Mouse (Mus musculus): ENCODE data around the gene Maz. TPM values are rescaled to one million over a fixed set of nuclear protein-coding genes. Genes with fewer than 3 reads are reported as not detected.

The Maz gene
- 33.1 TPM for polyA plus RNA-seq (2014; fragmentation: Illumina TruSeq; extraction: RNeasy Lipid Tissue Mini Kit (QIAGEN cat#74804))

GRCm38 (mm10) chr7:127026984-127027726 is at the start of gene Maz:
Gene Maz (minus strand): TSS chr7:127027037.

DNA sequence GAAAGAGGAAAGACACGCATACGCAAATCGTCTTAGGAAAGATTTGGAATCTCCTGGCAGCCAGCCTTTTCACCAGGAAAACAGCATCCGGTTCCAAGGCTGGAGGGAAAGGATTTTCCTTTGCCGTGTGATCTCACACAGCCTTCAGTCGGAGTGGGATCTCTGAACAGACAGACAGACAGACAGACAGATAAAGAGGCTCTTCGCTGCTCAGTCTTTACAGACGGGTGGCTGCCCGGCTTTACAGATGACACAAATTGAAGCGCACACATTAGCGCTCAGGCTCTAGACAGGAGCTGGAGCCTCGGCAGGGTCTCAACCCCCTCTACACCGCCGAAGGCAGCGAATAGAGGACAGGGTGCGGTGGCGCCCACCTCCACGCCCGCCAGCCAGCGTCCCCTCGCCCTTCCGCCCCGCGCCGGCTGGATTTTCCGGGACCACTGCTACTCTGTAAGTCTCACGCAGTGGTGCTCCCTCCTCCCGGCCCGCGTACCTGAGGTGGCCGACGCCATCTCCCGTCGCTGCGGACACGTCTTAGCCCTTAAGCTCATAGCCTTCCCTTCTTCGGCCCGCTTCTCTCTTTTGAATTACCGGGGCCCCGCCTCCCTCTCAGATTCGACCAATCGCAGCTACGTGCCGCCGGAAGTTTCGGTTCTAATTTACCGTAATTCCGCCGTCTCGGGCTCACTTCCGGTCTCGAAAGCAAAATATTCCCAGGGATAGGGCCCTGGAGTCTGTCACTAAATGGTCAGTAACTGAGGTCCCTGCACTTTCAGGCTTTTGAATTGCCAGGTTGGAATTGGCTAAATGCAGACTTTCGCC is 15.2 kb upstream of the Maz start, which contains the start of gene Kif22:
Gene Kif22 (minus strand): TSS at position 621 of the 822 bp plus-strand sequence.

GRCm38 (mm10) chr7:127020901-127021562 is 5.8 kb downstream of the Maz start, which contains the start of the genes Gm42742 and Prrt2:
Gene Gm42742 (minus strand): TSS chr7:127021097.
Gene Prrt2 (minus strand): TSS chr7:127021211.

GRCm38 (mm10) chr7:127016971-127017949 is 9.6 kb downstream of the Maz start, which contains the start of gene Pagr1a:
Gene Pagr1a (minus strand): TSS chr7:127017352.

GRCm38 (mm10) chr7:127016481-127016485 is 10.6 kb downstream of the Maz start, which contains the start of gene Pagr1b:
Gene Pagr1b (minus strand): TSS chr7:127016484.

GRCm38 (mm10) chr7:127014320-127014719 is 12.5 kb downstream of the Maz start, which contains the start of gene Mvp:
Gene Mvp (minus strand): TSS chr7:127014621.

DNA sequence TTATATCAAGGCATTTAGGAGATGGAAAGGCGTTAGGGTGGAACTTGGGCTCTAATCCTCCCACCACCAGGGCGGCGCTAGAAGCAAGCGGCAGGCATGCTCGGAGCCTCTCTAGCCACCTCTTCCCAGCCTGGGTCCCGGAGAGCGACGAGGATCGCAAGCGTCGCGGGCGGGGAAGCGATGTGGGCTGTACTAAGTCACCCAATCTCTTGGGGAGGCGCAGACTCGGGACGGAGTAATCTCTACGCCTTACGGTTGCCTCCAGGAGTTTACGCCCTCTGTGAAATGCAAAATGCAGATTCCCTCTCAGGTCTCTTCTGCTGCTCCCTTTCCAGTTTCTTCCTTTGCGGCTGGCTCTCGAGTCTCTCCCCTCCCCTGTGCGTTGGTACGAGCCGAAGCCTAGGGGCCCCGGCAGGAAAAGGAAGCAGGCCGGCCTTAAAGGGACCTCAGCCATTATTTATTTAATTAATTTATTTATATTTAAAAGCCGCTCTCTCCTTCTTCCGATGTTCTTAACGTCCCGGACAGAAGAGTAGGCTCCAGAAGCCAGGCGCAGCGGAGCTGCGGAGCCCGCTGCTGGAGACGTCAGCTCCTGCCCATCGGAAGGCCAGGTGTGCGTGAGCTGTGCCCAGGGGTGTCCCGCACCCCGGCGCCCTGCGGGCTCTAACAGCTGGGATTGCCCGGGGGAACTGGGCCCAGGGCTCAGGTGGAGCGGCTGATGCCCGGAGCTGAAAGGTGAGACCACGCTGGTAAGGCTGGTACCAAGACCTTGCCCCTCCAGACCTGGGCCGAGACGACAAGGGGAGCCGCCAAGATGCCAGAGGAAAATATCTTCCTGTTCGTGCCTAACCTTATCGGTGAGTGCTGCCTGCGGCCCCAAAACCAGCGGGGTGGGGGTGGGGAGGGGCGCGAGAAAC is 50.6 kb downstream of the Maz start, which contains the start of gene Cdiptos:
Gene Cdiptos (minus strand): TSS at position 149 of the 917 bp plus-strand sequence.

GRCm38 (mm10) chr7:126975893-126975949 is 51.1 kb downstream of the Maz start, which contains the start of gene Cdipt:
Gene Cdipt (plus strand): TSS chr7:126975914.

Other genes with a start within 250 kb of the Maz start
- not detected for gene Tbx6, start 245.6 kb downstream of the Maz start, polyA plus RNA-seq (2014; fragmentation: Illumina TruSeq; extraction: RNeasy Lipid Tissue Mini Kit (QIAGEN cat#74804))
- gene Ppp4c, start 234.5 kb downstream of the Maz start, polyA plus RNA-seq (2014; fragmentation: Illumina TruSeq; extraction: RNeasy Lipid Tissue Mini Kit (QIAGEN cat#74804)), result 36.4 TPM
- gene Fam57b, start 229.4 kb downstream of the Maz start, polyA plus RNA-seq (2014; fragmentation: Illumina TruSeq; extraction: RNeasy Lipid Tissue Mini Kit (QIAGEN cat#74804)), result 1.5 TPM
- not detected for gene 4930451I11Rik, start 195.4 kb downstream of the Maz start, polyA plus RNA-seq (2014; fragmentation: Illumina TruSeq; extraction: RNeasy Lipid Tissue Mini Kit (QIAGEN cat#74804))
- gene Doc2a, start 179.6 kb downstream of the Maz start, polyA plus RNA-seq (2014; fragmentation: Illumina TruSeq; extraction: RNeasy Lipid Tissue Mini Kit (QIAGEN cat#74804)), result not detected
- 21.5 TPM for gene Hirip3, start 165.1 kb downstream of the Maz start, polyA plus RNA-seq (2014; fragmentation: Illumina TruSeq; extraction: RNeasy Lipid Tissue Mini Kit (QIAGEN cat#74804))
- 19.9 TPM for gene Ino80e, start 164.7 kb downstream of the Maz start, polyA plus RNA-seq (2014; fragmentation: Illumina TruSeq; extraction: RNeasy Lipid Tissue Mini Kit (QIAGEN cat#74804))
- gene Taok2, start 142.3 kb downstream of the Maz start, polyA plus RNA-seq (2014; fragmentation: Illumina TruSeq; extraction: RNeasy Lipid Tissue Mini Kit (QIAGEN cat#74804)), result 8.2 TPM
- gene Tmem219, start 104.1 kb downstream of the Maz start, polyA plus RNA-seq (2014; fragmentation: Illumina TruSeq; extraction: RNeasy Lipid Tissue Mini Kit (QIAGEN cat#74804)), result 6.6 TPM
- 1.9 TPM for gene Kctd13, start 98.2 kb downstream of the Maz start, polyA plus RNA-seq (2014; fragmentation: Illumina TruSeq; extraction: RNeasy Lipid Tissue Mini Kit (QIAGEN cat#74804))
- not detected for gene Asphd1, start 77.5 kb downstream of the Maz start, polyA plus RNA-seq (2014; fragmentation: Illumina TruSeq; extraction: RNeasy Lipid Tissue Mini Kit (QIAGEN cat#74804))
- gene Sez6l2, start 76.5 kb downstream of the Maz start, polyA plus RNA-seq (2014; fragmentation: Illumina TruSeq; extraction: RNeasy Lipid Tissue Mini Kit (QIAGEN cat#74804)), result 2.7 TPM
- 13.1 TPM for gene Cdipt, start 51.1 kb downstream of the Maz start, polyA plus RNA-seq (2014; fragmentation: Illumina TruSeq; extraction: RNeasy Lipid Tissue Mini Kit (QIAGEN cat#74804))
- 0.91 TPM for gene Cdiptos, start 50.9 kb downstream of the Maz start, polyA plus RNA-seq (2014; fragmentation: Illumina TruSeq; extraction: RNeasy Lipid Tissue Mini Kit (QIAGEN cat#74804))
- gene Mvp, start 12.4 kb downstream of the Maz start, polyA plus RNA-seq (2014; fragmentation: Illumina TruSeq; extraction: RNeasy Lipid Tissue Mini Kit (QIAGEN cat#74804)), result 0.46 TPM
- not detected for gene Pagr1b, start 10.6 kb downstream of the Maz start, polyA plus RNA-seq (2014; fragmentation: Illumina TruSeq; extraction: RNeasy Lipid Tissue Mini Kit (QIAGEN cat#74804))
- gene Pagr1a, start 9.7 kb downstream of the Maz start, polyA plus RNA-seq (2014; fragmentation: Illumina TruSeq; extraction: RNeasy Lipid Tissue Mini Kit (QIAGEN cat#74804)), result not detected
- 0.60 TPM for gene Gm42742, start 5.9 kb downstream of the Maz start, polyA plus RNA-seq (2014; fragmentation: Illumina TruSeq; extraction: RNeasy Lipid Tissue Mini Kit (QIAGEN cat#74804))
- not detected for gene Prrt2, start 5.8 kb downstream of the Maz start, polyA plus RNA-seq (2014; fragmentation: Illumina TruSeq; extraction: RNeasy Lipid Tissue Mini Kit (QIAGEN cat#74804))
- 6.0 TPM for gene Kif22, start 15.4 kb upstream of the Maz start, polyA plus RNA-seq (2014; fragmentation: Illumina TruSeq; extraction: RNeasy Lipid Tissue Mini Kit (QIAGEN cat#74804))
- 5.4 TPM for gene Zg16, start 60.3 kb upstream of the Maz start, polyA plus RNA-seq (2014; fragmentation: Illumina TruSeq; extraction: RNeasy Lipid Tissue Mini Kit (QIAGEN cat#74804))
- 2.9 TPM for gene AI467606, start 64.3 kb upstream of the Maz start, polyA plus RNA-seq (2014; fragmentation: Illumina TruSeq; extraction: RNeasy Lipid Tissue Mini Kit (QIAGEN cat#74804))
- gene Qprt, start 95.2 kb upstream of the Maz start, polyA plus RNA-seq (2014; fragmentation: Illumina TruSeq; extraction: RNeasy Lipid Tissue Mini Kit (QIAGEN cat#74804)), result 0.71 TPM
- 1.1 TPM for gene Spn, start 110.8 kb upstream of the Maz start, polyA plus RNA-seq (2014; fragmentation: Illumina TruSeq; extraction: RNeasy Lipid Tissue Mini Kit (QIAGEN cat#74804))
- 13.1 TPM for gene Cd2bp2, start 169.0 kb upstream of the Maz start, polyA plus RNA-seq (2014; fragmentation: Illumina TruSeq; extraction: RNeasy Lipid Tissue Mini Kit (QIAGEN cat#74804))
- 3.0 TPM for gene Tbc1d10b, start 181.4 kb upstream of the Maz start, polyA plus RNA-seq (2014; fragmentation: Illumina TruSeq; extraction: RNeasy Lipid Tissue Mini Kit (QIAGEN cat#74804))
- gene Mylpf, start 181.9 kb upstream of the Maz start, polyA plus RNA-seq (2014; fragmentation: Illumina TruSeq; extraction: RNeasy Lipid Tissue Mini Kit (QIAGEN cat#74804)), result not detected
- gene Zfp553, start 206.0 kb upstream of the Maz start, polyA plus RNA-seq (2014; fragmentation: Illumina TruSeq; extraction: RNeasy Lipid Tissue Mini Kit (QIAGEN cat#74804)), result 3.2 TPM
- 1.4 TPM for gene Sept1, start 206.1 kb upstream of the Maz start, polyA plus RNA-seq (2014; fragmentation: Illumina TruSeq; extraction: RNeasy Lipid Tissue Mini Kit (QIAGEN cat#74804))
- not detected for gene Zfp771, start 217.2 kb upstream of the Maz start, polyA plus RNA-seq (2014; fragmentation: Illumina TruSeq; extraction: RNeasy Lipid Tissue Mini Kit (QIAGEN cat#74804))
- not detected for gene Dctpp1, start 233.7 kb upstream of the Maz start, polyA plus RNA-seq (2014; fragmentation: Illumina TruSeq; extraction: RNeasy Lipid Tissue Mini Kit (QIAGEN cat#74804))
- gene Sephs2, start 247.0 kb upstream of the Maz start, polyA plus RNA-seq (2014; fragmentation: Illumina TruSeq; extraction: RNeasy Lipid Tissue Mini Kit (QIAGEN cat#74804)), result 23.0 TPM

Data from ovary, adult 10 weeks (tissue).